Mouse (Mus musculus): ENCODE data around the gene Zfp296.
A peak's percentile ranks its signal among the peaks of the same experiment; 100 is the strongest.

Gene Zfp296

GRCm38 (mm10) chr7:19561765-19562642 is 15.1 kb upstream of the Zfp296 start:
- peak; percentile 62 to 87 for DNase-seq (ENCODE audit: low spot score in 2 of 2)

GRCm38 (mm10) chr7:19562643-19563410 is 14.3 kb upstream of the Zfp296 start, which contains the start of gene Ppp1r37:
Gene Ppp1r37 (minus strand): TSS chr7:19563076.
- DNase-seq (ENCODE audit: low spot score in 2 of 2) = no peak

- DNase-seq (ENCODE audit: low spot score in 2 of 2) = no peak
These were observed 13.2 kb upstream of the Zfp296 start for GRCm38 (mm10) chr7:19563884-19564283.

GRCm38 (mm10) chr7:19564455-19564854 is 12.6 kb upstream of the Zfp296 start:
- no peak for DNase-seq (ENCODE audit: low spot score in 2 of 2)

GRCm38 (mm10) chr7:19565803-19566202 is 11.3 kb upstream of the Zfp296 start:
- no peak for DNase-seq (ENCODE audit: low spot score in 2 of 2)

- no peak for DNase-seq (ENCODE audit: low spot score in 2 of 2)
These were observed 9.7 kb upstream of the Zfp296 start for GRCm38 (mm10) chr7:19567426-19567825.

GRCm38 (mm10) chr7:19569647-19570046 is 7.4 kb upstream of the Zfp296 start:
- DNase-seq (ENCODE audit: low spot score in 2 of 2) = no peak

- peak in 1 of 2 experiments; percentile 68 for DNase-seq (ENCODE audit: low spot score in 2 of 2)
These were observed 3.9 kb upstream of the Zfp296 start for GRCm38 (mm10) chr7:19572926-19573775.

GRCm38 (mm10) chr7:19573776-19574140 is 3.3 kb upstream of the Zfp296 start:
- DNase-seq (ENCODE audit: low spot score in 2 of 2) = no peak

- DNase-seq (ENCODE audit: low spot score in 2 of 2) = no peak
These were observed 1.5 kb upstream of the Zfp296 start for GRCm38 (mm10) chr7:19575559-19575958.

GRCm38 (mm10) chr7:19577877-19578414 is 859 bp downstream of the Zfp296 start:
- DNase-seq (ENCODE audit: low spot score in 2 of 2) = no peak

GRCm38 (mm10) chr7:19578436-19578835 is 1.3 kb downstream of the Zfp296 start:
- no peak for DNase-seq (ENCODE audit: low spot score in 2 of 2)

GRCm38 (mm10) chr7:19579751-19580150 is 2.7 kb downstream of the Zfp296 start:
- DNase-seq (ENCODE audit: low spot score in 2 of 2) = no peak

GRCm38 (mm10) chr7:19580634-19581033 is 3.5 kb downstream of the Zfp296 start:
- DNase-seq (ENCODE audit: low spot score in 2 of 2) = no peak

GRCm38 (mm10) chr7:19586269-19586668 is 9.2 kb downstream of the Zfp296 start:
- DNase-seq (ENCODE audit: low spot score in 2 of 2) = no peak

- peak in 1 of 2 experiments; percentile 51 for DNase-seq (ENCODE audit: low spot score in 2 of 2)
These were observed 12.1 kb downstream of the Zfp296 start for GRCm38 (mm10) chr7:19589207-19589606.

- peak; percentile 67 to 85 for DNase-seq (ENCODE audit: low spot score in 2 of 2)
These were observed 12.8 kb downstream of the Zfp296 start for GRCm38 (mm10) chr7:19589917-19590316.

GRCm38 (mm10) chr7:19593061-19593730 is 16.1 kb downstream of the Zfp296 start:
- DNase-seq (ENCODE audit: low spot score in 2 of 2) = no peak

GRCm38 (mm10) chr7:19600562-19600961 is 23.5 kb downstream of the Zfp296 start:
- DNase-seq (ENCODE audit: low spot score in 2 of 2) = peak; percentile 55 to 59

- DNase-seq (ENCODE audit: low spot score in 2 of 2) = no peak
These were observed 26.0 kb downstream of the Zfp296 start for GRCm38 (mm10) chr7:19603055-19603454.
